Mouse (Mus musculus): ENCODE results near the gene Nat8f2. TPM values are rescaled to one million over a fixed set of nuclear protein-coding genes. Genes with fewer than 3 reads are reported as not detected.
A peak's percentile ranks its signal among the peaks of the same experiment; 100 is the strongest.
"Not testable (repeated sequence)": the region's sequence is repeated elsewhere in the genome, so short reads cannot be mapped to it uniquely, and the experiment has no call there.

The Nat8f2 gene
- polyA plus RNA-seq, 1 experiment from 2014 or later: 0.12 TPM

DNA sequence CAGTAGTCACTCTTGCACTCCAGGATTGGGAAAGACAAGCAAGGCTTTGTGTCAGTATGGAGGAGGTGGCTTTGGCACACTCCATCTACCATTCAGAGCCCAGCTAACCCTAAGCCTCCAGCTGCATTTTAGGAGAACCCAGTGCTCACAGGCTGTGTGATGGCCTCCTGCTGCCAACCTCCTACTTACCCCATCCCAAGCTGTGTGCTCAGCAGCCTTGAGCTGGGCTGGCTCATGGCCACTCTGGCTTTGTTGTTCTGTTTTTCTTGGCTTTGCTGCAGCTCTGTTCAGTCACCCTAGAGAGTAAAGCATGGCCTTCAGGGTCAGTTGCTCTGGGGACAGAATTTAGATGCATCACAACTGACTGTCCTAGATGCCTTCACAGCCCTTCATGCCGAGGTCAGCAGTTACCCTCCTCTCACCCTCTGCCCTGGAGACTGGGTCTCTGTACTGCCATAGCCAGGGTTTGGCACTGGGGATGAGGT lies 12.7 kb downstream of the Nat8f2 start:
- H3K9ac ChIP-seq (ENCODE audit: low read depth, low read length): no peak overlapping the region
- DNase-seq (ENCODE audit: low spot score) (no peak), ATAC-seq (ENCODE audit: low FRiP score) (no peak)
- H3K27me3 ChIP-seq (ENCODE audit: control insufficient read depth, insufficient read depth, low read length): no peaks in the 10 kb centered on the region
- 64% methylated on average over 1 of the region's 1 CpGs for WGBS
- H3K9me3 ChIP-seq (ENCODE audit: control insufficient read depth, low read length): no peaks in the 10 kb centered on the region
- H3K4me1 ChIP-seq (replicated peaks; ENCODE audit: control insufficient read depth, insufficient read depth, low read length): no peaks in the 10 kb centered on the region
- H3K27ac ChIP-seq (ENCODE audit: low read depth, low read length): no peak overlapping the region
- no peaks in the 10 kb centered on the region for H3K36me3 ChIP-seq (ENCODE audit: control insufficient read depth, insufficient read depth, low read length)
- no peak overlapping the region for H3K4me2 ChIP-seq (replicated peaks; ENCODE audit: low read depth, low read length)
- H3K4me3 ChIP-seq (ENCODE audit: low read depth, low read length): no peak overlapping the region

GRCm38 (mm10) chr6:85853481-85853880 lies 15.5 kb downstream of the Nat8f2 start:
- no peaks in the 10 kb centered on the region for H3K9me3 ChIP-seq (ENCODE audit: control insufficient read depth, low read length)
- no peaks in the 10 kb centered on the region for H3K27me3 ChIP-seq (ENCODE audit: control insufficient read depth, insufficient read depth, low read length)
- no peak overlapping the region for H3K9ac ChIP-seq (ENCODE audit: low read depth, low read length)
- ATAC-seq (ENCODE audit: low FRiP score) (no peak), DNase-seq (ENCODE audit: low spot score) (no peak)
- H3K4me2 ChIP-seq (replicated peaks; ENCODE audit: low read depth, low read length): no peak overlapping the region
- WGBS: 84% methylated on average over 3 of the region's 3 CpGs
- H3K27ac ChIP-seq (ENCODE audit: low read depth, low read length): no peak overlapping the region
- no peaks in the 10 kb centered on the region for H3K4me1 ChIP-seq (replicated peaks; ENCODE audit: control insufficient read depth, insufficient read depth, low read length)
- H3K36me3 ChIP-seq (ENCODE audit: control insufficient read depth, insufficient read depth, low read length): no peaks in the 10 kb centered on the region
- no peak overlapping the region for H3K4me3 ChIP-seq (ENCODE audit: low read depth, low read length)

GRCm38 (mm10) chr6:85851062-85851773 lies 17.7 kb downstream of the Nat8f2 start:
- Histone ChIP-seq H3K9me3 (ENCODE audit: control insufficient read depth, low read length) (no peaks in the 10 kb centered on the region), H3K4me3 (ENCODE audit: low read depth, low read length) (no peak overlapping the region), H3K27ac (ENCODE audit: low read depth, low read length) (no peak overlapping the region), H3K9ac (ENCODE audit: low read depth, low read length) (no peak overlapping the region), H3K4me2 (replicated peaks; ENCODE audit: low read depth, low read length) (no peak overlapping the region), H3K4me1 (replicated peaks; ENCODE audit: control insufficient read depth, insufficient read depth, low read length) (no peaks in the 10 kb centered on the region), H3K36me3 (ENCODE audit: control insufficient read depth, insufficient read depth, low read length) (no peaks in the 10 kb centered on the region), H3K27me3 (ENCODE audit: control insufficient read depth, insufficient read depth, low read length) (no peaks in the 10 kb centered on the region)
- no peak for DNase-seq (ENCODE audit: low spot score)
- WGBS: 89% methylated on average over 7 of the region's 7 CpGs
- no peak for ATAC-seq (ENCODE audit: low FRiP score)

- Histone ChIP-seq H3K9me3 (ENCODE audit: control insufficient read depth, low read length) (no peaks in the 10 kb centered on the region), H3K27me3 (ENCODE audit: control insufficient read depth, insufficient read depth, low read length) (no peaks in the 10 kb centered on the region), H3K4me2 (replicated peaks; ENCODE audit: low read depth, low read length) (no peak overlapping the region), H3K36me3 (ENCODE audit: control insufficient read depth, insufficient read depth, low read length) (no peaks in the 10 kb centered on the region), H3K4me1 (replicated peaks; ENCODE audit: control insufficient read depth, insufficient read depth, low read length) (no peaks in the 10 kb centered on the region), H3K9ac (ENCODE audit: low read depth, low read length) (no peak overlapping the region), H3K27ac (ENCODE audit: low read depth, low read length) (no peak overlapping the region), H3K4me3 (ENCODE audit: low read depth, low read length) (no peak overlapping the region)
- no peak for DNase-seq (ENCODE audit: low spot score)
- WGBS: 22% methylated on average over 2 of the region's 2 CpGs
- ATAC-seq (ENCODE audit: low FRiP score): no peak
Observed at GRCm38 (mm10) chr6:85849240-85849639, 19.7 kb downstream of the Nat8f2 start.

DNA sequence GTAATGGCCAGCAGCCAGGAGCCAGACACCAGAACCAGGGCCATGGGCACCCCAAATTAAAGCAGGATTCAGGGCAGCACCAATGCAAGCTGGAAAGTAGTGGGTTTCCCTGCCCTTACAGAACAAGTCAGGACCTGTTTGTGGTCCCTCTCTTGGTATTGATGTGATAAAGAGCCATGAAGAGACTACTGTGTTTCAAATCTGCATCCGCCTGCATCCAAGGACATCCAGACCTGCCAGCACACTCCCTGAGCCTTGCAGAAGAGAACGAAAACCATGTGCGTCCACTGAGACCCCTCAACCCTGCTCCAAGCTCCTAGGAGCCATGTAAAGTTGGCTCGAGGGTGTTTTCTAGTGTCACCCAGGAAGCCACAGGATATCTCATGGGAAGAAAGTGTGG lies 20.8 kb downstream of the Nat8f2 start:
- H3K4me1 ChIP-seq (replicated peaks; ENCODE audit: control insufficient read depth, insufficient read depth, low read length): no peaks in the 10 kb centered on the region

GRCm38 (mm10) chr6:85846921-85847320 lies 22.0 kb downstream of the Nat8f2 start:
- Histone ChIP-seq H3K4me3 (ENCODE audit: low read depth, low read length) (no peak overlapping the region), H3K27ac (ENCODE audit: low read depth, low read length) (no peak overlapping the region), H3K36me3 (ENCODE audit: control insufficient read depth, insufficient read depth, low read length) (no peaks in the 10 kb centered on the region), H3K9ac (ENCODE audit: low read depth, low read length) (no peak overlapping the region), H3K4me1 (replicated peaks; ENCODE audit: control insufficient read depth, insufficient read depth, low read length) (no peaks in the 10 kb centered on the region), H3K9me3 (ENCODE audit: control insufficient read depth, low read length) (no peaks in the 10 kb centered on the region), H3K27me3 (ENCODE audit: control insufficient read depth, insufficient read depth, low read length) (no peaks in the 10 kb centered on the region), H3K4me2 (replicated peaks; ENCODE audit: low read depth, low read length) (no peak overlapping the region)
- no peak for DNase-seq (ENCODE audit: low spot score)
- ATAC-seq (ENCODE audit: low FRiP score): no peak
- WGBS: 59% methylated on average over 1 of the region's 1 CpGs

More for the DNA sequence above, 20.8 kb downstream of the Nat8f2 start:
- Histone ChIP-seq H3K27me3 (ENCODE audit: control insufficient read depth, insufficient read depth, low read length) (no peaks in the 10 kb centered on the region), H3K36me3 (ENCODE audit: control insufficient read depth, insufficient read depth, low read length) (no peaks in the 10 kb centered on the region), H3K9ac (ENCODE audit: low read depth, low read length) (no peak overlapping the region), H3K4me2 (replicated peaks; ENCODE audit: low read depth, low read length) (no peak overlapping the region), H3K4me3 (ENCODE audit: low read depth, low read length) (no peak overlapping the region), H3K9me3 (ENCODE audit: control insufficient read depth, low read length) (no peaks in the 10 kb centered on the region), H3K27ac (ENCODE audit: low read depth, low read length) (no peak overlapping the region)
- ATAC-seq (ENCODE audit: low FRiP score): no peak
- 92% methylated on average over 4 of the region's 4 CpGs for WGBS
- no peak for DNase-seq (ENCODE audit: low spot score)

DNA sequence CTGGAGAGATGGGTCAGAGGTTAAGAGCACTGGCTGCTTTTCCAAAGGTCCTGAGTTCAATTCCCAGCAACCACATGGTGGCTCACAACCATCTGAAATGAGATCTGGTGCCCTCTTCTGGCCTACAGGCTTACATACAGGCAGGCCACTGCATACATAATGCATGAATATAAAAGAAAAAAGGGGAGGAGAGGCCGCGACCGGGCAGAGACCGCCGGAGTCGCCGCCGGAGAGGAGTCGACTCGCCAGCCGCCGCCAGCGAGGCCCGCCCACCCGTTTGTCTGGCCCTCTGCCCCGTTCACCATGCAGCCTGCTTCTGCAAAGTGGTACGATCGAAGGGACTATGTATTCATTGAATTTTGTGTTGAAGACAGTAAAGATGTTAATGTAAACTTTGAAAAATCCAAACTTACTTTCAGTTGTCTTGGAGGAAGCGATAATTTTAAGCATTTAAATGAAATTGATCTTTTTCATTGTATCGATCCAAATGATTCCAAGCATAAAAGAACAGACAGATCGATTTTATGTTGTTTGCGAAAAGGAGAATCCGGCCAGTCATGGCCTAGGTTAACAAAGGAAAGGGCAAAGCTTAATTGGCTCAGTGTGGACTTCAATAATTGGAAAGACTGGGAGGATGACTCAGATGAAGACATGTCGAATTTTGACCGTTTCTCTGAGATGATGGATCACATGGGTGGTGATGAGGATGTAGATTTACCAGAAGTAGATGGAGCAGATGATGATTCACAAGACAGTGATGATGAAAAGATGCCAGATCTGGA lies 25.1 kb downstream of the Nat8f2 start:
- H3K9ac ChIP-seq (ENCODE audit: low read depth, low read length); H3K4me3 ChIP-seq (ENCODE audit: low read depth, low read length); ATAC-seq (ENCODE audit: low FRiP score); H3K9me3 ChIP-seq (ENCODE audit: control insufficient read depth, low read length); H3K4me1 ChIP-seq (replicated peaks; ENCODE audit: control insufficient read depth, insufficient read depth, low read length); H3K27me3 ChIP-seq (ENCODE audit: control insufficient read depth, insufficient read depth, low read length); H3K4me2 ChIP-seq (replicated peaks; ENCODE audit: low read depth, low read length); H3K36me3 ChIP-seq (ENCODE audit: control insufficient read depth, insufficient read depth, low read length); DNase-seq (ENCODE audit: low spot score); H3K27ac ChIP-seq (ENCODE audit: low read depth, low read length): not testable (repeated sequence)
- WGBS: 60% methylated on average over 24 of the region's 25 CpGs

GRCm38 (mm10) chr6:85839982-85840381 lies 29.0 kb downstream of the Nat8f2 start:
- H3K27ac ChIP-seq (ENCODE audit: low read depth, low read length): no peak overlapping the region
- ATAC-seq (ENCODE audit: low FRiP score): no peak
- H3K4me3 ChIP-seq (ENCODE audit: low read depth, low read length): no peak overlapping the region
- 58% methylated on average over 4 of the region's 4 CpGs for WGBS
- H3K4me1 ChIP-seq (replicated peaks; ENCODE audit: control insufficient read depth, insufficient read depth, low read length): no peaks in the 10 kb centered on the region
- DNase-seq (ENCODE audit: low spot score): no peak
- no peak overlapping the region for H3K4me2 ChIP-seq (replicated peaks; ENCODE audit: low read depth, low read length)
- H3K36me3 ChIP-seq (ENCODE audit: control insufficient read depth, insufficient read depth, low read length): no peaks in the 10 kb centered on the region
- no peaks in the 10 kb centered on the region for H3K9me3 ChIP-seq (ENCODE audit: control insufficient read depth, low read length)
- H3K9ac ChIP-seq (ENCODE audit: low read depth, low read length): no peak overlapping the region
- H3K27me3 ChIP-seq (ENCODE audit: control insufficient read depth, insufficient read depth, low read length): no peaks in the 10 kb centered on the region

DNA sequence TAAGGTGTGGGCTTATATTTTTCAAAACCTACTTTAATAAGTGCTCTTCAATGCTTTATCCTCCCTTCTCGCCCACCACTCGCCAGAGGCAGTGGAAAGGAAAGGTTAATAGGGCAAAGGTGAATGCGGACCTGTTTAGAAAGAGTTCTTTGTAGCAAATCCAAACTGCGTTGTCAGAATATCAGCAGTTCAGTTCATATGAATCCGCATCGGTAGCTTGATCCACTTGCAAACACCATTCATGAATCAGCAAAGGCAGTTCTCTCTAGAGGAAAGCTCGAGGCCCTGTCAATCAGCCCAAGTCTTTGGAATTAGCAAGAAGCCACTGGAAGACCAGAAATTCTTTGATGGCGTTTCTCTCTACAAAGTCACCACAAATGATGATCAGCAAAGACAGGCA lies 30.3 kb downstream of the Nat8f2 start:
- peak; percentile 9 for DNase-seq (ENCODE audit: low spot score)
- no peak overlapping the region for H3K4me2 ChIP-seq (replicated peaks; ENCODE audit: low read depth, low read length)
- no peak for ATAC-seq (ENCODE audit: low FRiP score)
- H3K27ac ChIP-seq (ENCODE audit: low read depth, low read length): no peak overlapping the region
- H3K27me3 ChIP-seq (ENCODE audit: control insufficient read depth, insufficient read depth, low read length): no peaks in the 10 kb centered on the region
- H3K9ac ChIP-seq (ENCODE audit: low read depth, low read length): no peak overlapping the region
- H3K36me3 ChIP-seq (ENCODE audit: control insufficient read depth, insufficient read depth, low read length): no peaks in the 10 kb centered on the region
- H3K4me3 ChIP-seq (ENCODE audit: low read depth, low read length): no peak overlapping the region
- WGBS: 51% methylated on average over 8 of the region's 8 CpGs
- H3K4me1 ChIP-seq (replicated peaks; ENCODE audit: control insufficient read depth, insufficient read depth, low read length): no peaks in the 10 kb centered on the region
- H3K9me3 ChIP-seq (ENCODE audit: control insufficient read depth, low read length): no peaks in the 10 kb centered on the region
